Mouse (Mus musculus): ENCODE measurements around the gene Dync1i2.

- no peak for TF ChIP-seq POLR2A (IDR thresholded peaks at IDR 0.05; ENCODE audit: insufficient read depth, low read depth, low read length)
- no peak for TF ChIP-seq CTCF (IDR thresholded peaks at IDR 0.05; ENCODE audit: insufficient read depth, low read depth, low read length)
These were observed 12.6 kb upstream of the Dync1i2 start for GRCm38 (mm10) chr2:71198907-71199306.
